Mouse (Mus musculus) cerebellum, postnatal 25 days (tissue): ENCODE results near the gene Lnx1.
A peak's percentile ranks its signal among the peaks of the same experiment; 100 is the strongest.

Experiments
- DNase-seq, 2 experiments: peaks; one replicate each; pipeline ENCODE4 v3.0.0; 2021; ENCODE audit warnings: mixed read lengths in 2 of 2

Gene Lnx1

DNA sequence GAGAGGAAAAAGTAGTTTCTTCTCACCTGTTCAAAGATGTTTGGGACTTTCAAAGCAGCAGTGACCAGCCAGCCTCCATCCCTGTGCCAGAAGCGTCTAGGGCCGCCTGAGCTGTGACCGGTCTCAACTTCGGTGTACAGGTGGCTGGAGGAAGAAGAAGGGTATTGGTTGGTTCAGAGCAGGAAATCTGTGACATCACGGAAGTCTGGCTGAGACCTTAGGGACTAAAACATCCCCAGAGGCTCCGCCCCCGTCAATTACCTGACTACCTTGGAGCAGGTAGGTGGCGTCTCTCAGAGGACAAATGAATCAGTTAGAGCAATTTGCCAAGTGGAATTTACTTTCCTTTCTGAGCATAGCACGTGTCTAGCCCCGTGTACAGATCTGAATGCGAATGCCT is at the start of gene Lnx1:
Gene Lnx1, minus strand, starts transcription at position 147 of the 400 bp plus-strand sequence.
- no peak for DNase-seq

DNA sequence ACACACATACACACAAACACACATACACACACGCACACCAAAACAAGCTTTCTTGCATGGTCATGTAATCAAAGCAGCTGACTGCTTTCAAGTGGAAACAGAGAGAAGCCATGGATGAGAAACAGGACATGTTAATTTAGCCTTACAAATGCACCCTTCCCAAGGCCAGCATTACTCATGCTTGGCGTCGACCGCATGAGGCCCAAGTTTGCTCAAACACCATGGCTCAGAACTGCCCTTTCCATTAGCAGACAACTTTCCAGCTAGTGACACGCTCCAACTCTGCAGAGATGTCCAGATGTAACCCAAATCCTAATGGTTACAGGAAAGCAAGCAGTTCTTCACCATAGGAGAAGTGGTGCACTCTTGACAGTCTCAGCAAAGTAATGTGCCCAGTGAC is 47.8 kb upstream of the Lnx1 start:
- DNase-seq = no peak

DNA sequence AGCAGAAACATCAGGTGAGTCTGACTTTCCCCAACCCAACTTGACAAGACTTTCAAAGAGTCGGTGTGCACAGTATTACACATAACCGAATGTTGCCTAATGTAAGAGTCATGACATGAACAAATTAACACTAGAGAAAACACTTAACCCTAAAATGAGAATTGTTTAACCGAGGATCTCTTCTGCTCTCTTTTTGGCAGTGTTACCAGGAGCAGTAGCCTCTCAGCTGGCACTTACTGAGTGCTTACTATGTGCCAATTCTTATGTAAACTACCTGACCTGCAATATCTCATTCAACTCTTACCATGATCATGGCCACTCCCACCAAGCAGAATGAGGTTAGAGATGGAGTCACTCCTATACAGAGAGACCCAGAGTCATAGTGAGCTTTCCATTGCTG is 44.8 kb upstream of the Lnx1 start:
- no peak for DNase-seq

DNA sequence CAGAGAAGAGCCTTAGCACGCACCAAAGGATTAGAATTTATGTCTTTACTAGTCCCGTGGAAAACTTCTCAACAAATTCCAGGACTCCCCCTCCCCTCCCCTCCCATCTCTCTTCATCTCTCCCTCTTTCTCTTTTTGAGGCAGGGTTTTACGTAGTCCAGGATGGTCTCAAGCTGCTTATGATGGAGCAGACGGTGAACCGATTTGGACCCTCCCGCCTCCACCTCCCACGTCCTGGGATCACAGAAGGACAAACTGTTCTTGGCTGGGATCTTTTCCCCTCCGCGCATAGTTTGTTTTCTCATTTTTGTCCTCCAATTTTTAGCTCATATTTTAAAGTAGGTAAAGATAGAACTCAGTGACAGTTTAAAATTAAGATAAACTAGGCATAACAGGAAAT is 38.2 kb upstream of the Lnx1 start:
- no peak for DNase-seq

DNA sequence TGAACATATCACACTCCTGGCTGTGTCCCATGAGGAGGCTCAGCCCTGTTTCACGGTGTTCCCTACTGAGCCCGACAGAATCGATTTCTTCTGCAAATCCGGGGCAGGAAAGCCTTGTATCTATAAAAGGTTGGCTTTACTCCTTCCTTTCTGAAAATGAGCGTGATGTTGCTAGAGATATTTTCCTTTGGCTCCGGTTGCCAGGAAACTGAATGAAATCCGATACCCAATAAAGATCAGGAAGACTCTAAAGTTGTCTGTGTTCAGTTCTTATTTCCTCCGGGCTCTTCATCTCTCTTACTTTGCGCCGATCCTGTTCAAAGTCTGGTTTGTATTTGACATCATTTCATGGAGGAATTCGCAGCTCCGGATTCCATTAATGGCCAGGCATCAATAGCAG is 36.7 kb upstream of the Lnx1 start:
- DNase-seq = no peak

DNA sequence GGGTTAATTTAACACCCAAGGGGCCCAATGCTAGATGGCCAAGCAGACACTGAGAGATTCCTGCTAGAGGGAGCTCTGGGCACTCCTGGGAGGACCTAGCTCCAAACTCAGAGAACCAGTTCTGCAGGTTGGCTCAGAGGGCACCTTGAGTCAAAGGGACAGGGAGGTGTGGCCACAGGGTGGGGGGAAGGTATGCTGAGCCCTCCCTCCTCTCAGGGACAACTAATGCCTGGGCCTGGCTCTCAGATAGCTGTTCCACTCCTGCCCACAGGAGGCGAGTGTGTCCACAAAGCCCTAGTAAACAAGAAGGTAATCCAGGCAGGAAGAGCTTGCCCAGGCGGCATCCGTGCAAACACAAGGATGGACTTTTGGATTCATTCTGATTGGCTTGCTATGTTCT is 35.6 kb upstream of the Lnx1 start:
- no peak for DNase-seq

- DNase-seq = no peak
Observed at GRCm38 (mm10) chr5:74733885-74734558, 31.3 kb upstream of the Lnx1 start.

- no peak for DNase-seq
Observed at GRCm38 (mm10) chr5:74732613-74733012, 29.9 kb upstream of the Lnx1 start.

- DNase-seq = no peak
Observed at GRCm38 (mm10) chr5:74730601-74731000, 27.9 kb upstream of the Lnx1 start.

- DNase-seq = no peak
Observed at GRCm38 (mm10) chr5:74729567-74729966, 26.9 kb upstream of the Lnx1 start.

DNA sequence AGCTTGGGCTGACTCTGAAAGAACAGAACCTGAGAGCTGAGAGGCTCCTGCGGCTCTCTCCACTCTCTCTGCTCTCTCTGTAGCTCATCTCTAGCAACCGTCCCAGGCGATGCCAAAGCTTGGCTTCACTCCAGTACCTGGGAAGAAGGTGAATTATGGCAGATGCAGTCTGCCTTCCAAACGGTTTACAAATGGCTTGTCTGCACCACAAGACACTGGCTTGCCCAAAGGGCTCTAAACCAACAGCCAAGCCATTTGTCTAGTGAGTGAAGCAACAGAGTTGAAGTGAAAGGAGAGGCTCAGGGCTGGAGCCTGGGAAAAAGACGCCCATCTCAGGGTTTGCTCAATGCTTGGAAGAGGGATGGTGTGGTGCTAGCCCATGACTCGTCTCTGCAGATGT is 25.5 kb upstream of the Lnx1 start:
- peak; percentile 40 to 64 for DNase-seq

DNA sequence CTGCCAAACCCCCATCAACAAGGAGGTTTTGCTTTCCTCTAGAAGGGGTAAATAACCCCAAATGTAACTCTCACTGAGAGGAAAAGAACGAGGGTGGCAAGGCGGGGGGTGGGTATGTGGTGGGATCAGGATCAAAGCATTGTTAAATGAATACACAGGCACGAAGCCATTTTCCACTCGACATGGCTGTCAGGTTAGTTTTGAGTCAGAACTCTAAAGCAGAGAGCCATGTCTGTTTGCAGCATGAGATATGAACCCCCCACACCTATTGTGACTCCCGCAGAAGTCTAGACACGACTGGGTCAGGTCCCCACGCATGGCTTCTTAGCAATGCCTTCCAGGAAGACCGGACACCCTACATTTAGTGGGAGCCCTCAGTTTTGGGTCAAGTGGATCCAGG is 24.6 kb upstream of the Lnx1 start:
- no peak for DNase-seq

DNA sequence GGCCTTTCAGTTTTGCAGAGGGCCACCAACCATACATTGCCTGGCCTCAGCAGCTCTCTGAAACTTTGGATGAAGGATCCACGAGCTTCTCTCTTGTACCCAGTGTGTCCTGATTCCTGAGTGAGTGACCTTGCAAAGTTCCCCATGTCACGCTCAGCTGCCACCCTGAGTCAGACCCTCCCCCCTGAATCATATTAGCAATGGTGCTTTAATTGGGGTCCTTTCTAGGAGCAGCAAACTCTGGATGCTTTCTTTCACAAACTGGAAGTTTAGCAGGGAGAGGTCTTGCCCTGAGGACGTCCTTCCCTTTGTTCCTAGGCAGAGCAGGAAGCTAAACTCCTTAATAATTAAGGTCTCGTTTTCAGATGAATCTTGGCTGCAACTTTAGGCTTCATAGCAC is 22.8 kb upstream of the Lnx1 start:
- no peak for DNase-seq

- DNase-seq = peak; percentile 9 to 18
Observed at GRCm38 (mm10) chr5:74721816-74722215, 19.1 kb upstream of the Lnx1 start.

DNA sequence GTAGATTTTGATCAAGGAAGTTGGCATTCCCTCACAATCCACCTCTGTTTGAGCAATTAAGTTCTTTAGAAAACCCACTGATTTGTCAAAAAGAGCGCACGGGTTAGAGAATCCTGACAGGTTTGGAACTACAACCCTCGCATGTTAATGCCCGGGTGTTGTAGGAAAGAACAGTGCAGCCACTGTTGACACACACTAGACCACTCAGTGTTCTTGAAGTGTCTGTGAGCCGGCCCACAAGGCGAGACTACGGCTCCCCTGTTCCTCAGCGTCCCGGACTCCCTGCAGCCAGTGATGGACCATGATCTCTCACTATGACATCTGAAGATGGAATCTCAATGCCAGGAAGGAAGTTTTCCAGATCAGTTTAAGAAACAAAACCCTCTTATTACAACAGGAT is 17.9 kb upstream of the Lnx1 start:
- DNase-seq = no peak

DNA sequence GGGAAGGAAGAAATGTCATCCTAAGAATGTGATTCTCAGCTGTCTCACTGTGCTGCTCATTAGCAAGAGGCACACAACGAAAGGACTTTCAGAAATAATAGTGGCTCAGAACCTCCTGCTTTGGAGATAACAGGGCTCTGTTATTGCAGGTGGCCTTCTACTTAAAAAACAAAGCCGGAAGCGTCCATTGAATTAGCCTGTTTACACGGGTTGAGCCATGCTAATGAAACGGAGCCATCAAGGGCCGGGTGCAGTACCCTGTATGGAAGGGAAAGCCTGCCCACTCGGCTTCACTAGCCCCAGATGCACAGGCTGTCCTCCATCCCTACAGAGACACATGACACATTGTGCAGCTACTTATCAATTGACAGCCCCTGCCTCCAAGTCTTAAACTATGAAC is 13.5 kb upstream of the Lnx1 start:
- no peak for DNase-seq

DNA sequence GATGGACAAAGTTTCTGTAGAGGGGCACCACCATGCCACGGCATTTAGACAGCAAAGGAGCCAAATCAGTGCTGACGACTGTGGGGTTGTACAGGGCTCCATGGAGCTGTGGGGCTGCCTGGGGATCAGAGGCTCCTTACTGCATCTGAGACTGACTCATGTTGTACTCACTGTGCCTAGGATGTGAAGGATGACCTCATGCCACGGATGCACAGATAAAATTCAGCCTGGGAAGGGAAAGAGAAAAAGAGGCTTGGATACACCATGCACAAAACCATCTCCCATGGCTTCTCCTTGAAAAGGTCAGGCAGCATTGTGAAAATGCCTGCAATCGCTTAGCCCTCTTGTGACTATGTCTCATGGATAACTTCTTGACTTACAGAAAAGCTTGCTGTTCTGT is 10.1 kb upstream of the Lnx1 start:
- DNase-seq = no peak

- no peak for DNase-seq
Observed at GRCm38 (mm10) chr5:74711988-74712387, 9.3 kb upstream of the Lnx1 start.

GRCm38 (mm10) chr5:74711056-74711455 is 8.3 kb upstream of the Lnx1 start:
- DNase-seq = no peak

DNA sequence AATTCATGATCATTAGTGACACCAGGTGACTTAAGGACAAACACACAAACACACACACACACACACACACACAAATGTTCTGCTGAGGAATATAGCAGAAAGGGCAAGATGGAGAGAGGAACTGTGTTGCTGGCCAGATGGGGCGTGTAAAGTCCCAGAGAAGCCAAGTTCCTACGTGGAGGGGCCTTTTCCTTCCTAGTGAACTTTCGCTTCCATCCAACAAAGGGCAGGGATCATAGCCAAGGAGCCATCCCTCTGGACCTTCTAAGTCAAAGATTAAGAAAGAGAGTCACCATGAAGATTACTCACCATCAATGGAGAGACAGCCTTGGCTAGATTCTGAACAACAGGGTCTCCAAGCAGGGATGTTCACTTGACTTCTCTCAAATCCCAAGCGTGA is 7.5 kb upstream of the Lnx1 start:
- DNase-seq = no peak

GRCm38 (mm10) chr5:74704460-74704790 is 1.7 kb upstream of the Lnx1 start:
- DNase-seq = peak; percentile 38 to 59

DNA sequence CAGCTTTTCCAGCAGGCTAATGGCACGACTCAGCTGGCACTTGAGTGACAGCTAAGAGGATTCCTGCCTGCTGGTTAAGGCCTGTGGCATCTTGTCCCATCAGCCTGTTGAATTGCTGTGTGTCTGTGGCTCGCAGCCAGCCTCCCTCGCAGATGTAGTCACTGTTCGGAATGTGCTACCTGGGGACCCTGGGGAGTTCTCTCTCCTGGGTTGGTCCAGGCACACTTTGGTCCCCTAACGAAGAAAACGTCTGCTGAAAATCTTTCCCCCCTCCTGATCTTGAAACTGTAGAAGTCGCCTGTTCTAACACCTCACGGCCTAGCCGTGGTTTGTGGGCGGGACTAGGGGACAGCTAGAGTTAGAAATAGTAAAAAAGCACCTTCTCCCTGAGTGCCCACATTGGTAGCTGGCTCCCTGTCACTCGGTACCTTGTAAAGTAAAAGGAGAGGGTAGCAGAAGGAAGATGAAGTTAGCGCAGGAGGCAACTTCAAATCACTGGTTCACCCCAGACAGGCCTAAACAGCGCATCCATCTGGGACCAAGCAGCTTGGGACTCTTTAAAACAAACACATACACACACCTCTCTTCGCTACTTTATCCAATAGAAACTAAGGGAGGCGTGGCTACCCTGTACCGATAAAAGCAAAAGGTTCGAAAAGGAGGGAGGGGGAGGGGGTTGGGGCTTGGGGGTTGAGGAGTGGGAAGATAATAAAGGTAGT is 1.2 kb upstream of the Lnx1 start:
- no peak for DNase-seq

GRCm38 (mm10) chr5:74700918-74701317 is 1.8 kb downstream of the Lnx1 start:
- no peak for DNase-seq

DNA sequence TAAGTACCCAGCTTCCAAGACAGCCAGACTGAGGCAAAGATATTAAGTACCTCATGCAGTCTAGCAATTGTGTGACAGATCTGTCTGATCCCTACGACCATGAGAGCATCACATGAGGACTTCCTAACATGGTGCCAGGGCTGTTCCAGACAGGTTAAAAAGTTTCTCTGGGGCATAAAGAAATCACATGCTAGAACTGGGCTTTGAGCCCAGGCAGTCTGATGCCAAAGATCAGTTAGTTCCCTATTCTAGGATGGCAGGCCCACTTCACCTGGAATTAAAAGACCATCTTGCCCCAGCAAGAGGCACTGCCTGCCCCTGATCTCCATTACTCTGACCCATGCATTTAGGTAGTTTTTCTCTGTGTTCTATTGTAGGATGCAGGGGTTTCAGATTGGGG is 3.0 kb downstream of the Lnx1 start:
- DNase-seq = no peak

GRCm38 (mm10) chr5:74697534-74697933 is 5.2 kb downstream of the Lnx1 start:
- no peak for DNase-seq
